Mouse (Mus musculus): ENCODE results near the gene Gpbar1. TPM values are rescaled to one million over a fixed set of nuclear protein-coding genes. Genes with fewer than 3 reads are reported as not detected.
A peak's percentile ranks its signal among the peaks of the same experiment; 100 is the strongest.
"Not testable (repeated sequence)": the region's sequence is repeated elsewhere in the genome, so short reads cannot be mapped to it uniquely, and the experiment has no call there.

The Gpbar1 gene
- total and polyA plus RNA-seq, 2 experiments, result 0.11 TPM; not detected in 1

- H3K27ac ChIP-seq (replicated peaks; ENCODE audit: insufficient read depth, low read depth, low read length), result not testable (repeated sequence)
These were observed 8.7 kb downstream of the Gpbar1 start for GRCm38 (mm10) chr1:74286869-74287607.

GRCm38 (mm10) chr1:74288327-74288726 lies 10.0 kb downstream of the Gpbar1 start:
- Histone ChIP-seq H3K9ac (ENCODE audit: low read depth, low read length) (no peak overlapping the region), H3K27ac (replicated peaks; ENCODE audit: insufficient read depth, low read depth, low read length) (no peak overlapping the region), H3K79me2 (ENCODE audit: control insufficient read depth, insufficient read depth, low read length) (no peaks in the 10 kb centered on the region), H3K4me3 (ENCODE audit: insufficient read depth, low read depth, low read length) (no peak overlapping the region), H3K27me3 (ENCODE audit: control insufficient read depth, insufficient read depth, low read length) (no peaks in the 10 kb centered on the region), H3K36me3 (ENCODE audit: control insufficient read depth, insufficient read depth, low read length) (peaks cover 8% of the 10 kb centered on the region; the same call in 1 of the 2 replicates), H3K4me1 (ENCODE audit: control insufficient read depth, insufficient read depth, low read length) (peaks cover 6% of the 10 kb centered on the region)
- no peak for TF ChIP-seq POLR2A (IDR thresholded peaks at IDR 0.05; ENCODE audit: extremely low read depth, insufficient read depth, low read length)
- no peak for TF ChIP-seq CTCF (IDR thresholded peaks at IDR 0.05; ENCODE audit: low read depth, low read length)
- DNase-seq (ENCODE audit: extremely low read depth, low read depth, low spot score), result no peak
- WGBS, result 81% methylated on average over 4 of the region's 4 CpGs

More at GRCm38 (mm10) chr1:74286869-74287607, 8.7 kb downstream of the Gpbar1 start:
- H3K27me3 ChIP-seq (ENCODE audit: control insufficient read depth, insufficient read depth, low read length); H3K36me3 ChIP-seq (ENCODE audit: control insufficient read depth, insufficient read depth, low read length); DNase-seq (ENCODE audit: extremely low read depth, low read depth, low spot score); H3K4me1 ChIP-seq (ENCODE audit: control insufficient read depth, insufficient read depth, low read length); H3K9ac ChIP-seq (ENCODE audit: low read depth, low read length); H3K4me3 ChIP-seq (ENCODE audit: insufficient read depth, low read depth, low read length); H3K79me2 ChIP-seq (ENCODE audit: control insufficient read depth, insufficient read depth, low read length): not testable (repeated sequence)
- peak; percentile 21; the same call in 1 of the 2 replicates for TF ChIP-seq CTCF (IDR thresholded peaks at IDR 0.05; ENCODE audit: low read depth, low read length)
- WGBS, result 55% methylated on average over 15 of the region's 17 CpGs

- Histone ChIP-seq H3K27ac (replicated peaks; ENCODE audit: insufficient read depth, low read depth, low read length) (peak overlapping the region; percentile 16; the same call in 1 of the 2 replicates), H3K9ac (ENCODE audit: low read depth, low read length) (no peak overlapping the region), H3K36me3 (ENCODE audit: control insufficient read depth, insufficient read depth, low read length) (peaks cover 14% of the 10 kb centered on the region; the same call in 1 of the 2 replicates), H3K27me3 (ENCODE audit: control insufficient read depth, insufficient read depth, low read length) (no peaks in the 10 kb centered on the region), H3K79me2 (ENCODE audit: control insufficient read depth, insufficient read depth, low read length) (no peaks in the 10 kb centered on the region), H3K4me1 (ENCODE audit: control insufficient read depth, insufficient read depth, low read length) (peaks cover 6% of the 10 kb centered on the region), H3K4me3 (ENCODE audit: insufficient read depth, low read depth, low read length) (no peak overlapping the region)
- DNase-seq (ENCODE audit: extremely low read depth, low read depth, low spot score), result no peak
- WGBS, result 66% methylated on average over 9 of the region's 9 CpGs
- TF ChIP-seq POLR2A (IDR thresholded peaks at IDR 0.05; ENCODE audit: extremely low read depth, insufficient read depth, low read length) (no peak), CTCF (IDR thresholded peaks at IDR 0.05; ENCODE audit: low read depth, low read length) (no peak)
These were observed 10.9 kb downstream of the Gpbar1 start for GRCm38 (mm10) chr1:74289248-74289647.

GRCm38 (mm10) chr1:74289740-74290139 lies 11.4 kb downstream of the Gpbar1 start:
- no peak overlapping the region for H3K4me3 ChIP-seq (ENCODE audit: insufficient read depth, low read depth, low read length)
- no peaks in the 10 kb centered on the region for H3K27me3 ChIP-seq (ENCODE audit: control insufficient read depth, insufficient read depth, low read length)
- H3K9ac ChIP-seq (ENCODE audit: low read depth, low read length), result no peak overlapping the region
- H3K4me1 ChIP-seq (ENCODE audit: control insufficient read depth, insufficient read depth, low read length), result peaks cover 6% of the 10 kb centered on the region
- H3K27ac ChIP-seq (replicated peaks; ENCODE audit: insufficient read depth, low read depth, low read length), result peak overlapping the region; percentile 16; the same call in 1 of the 2 replicates
- no peak for DNase-seq (ENCODE audit: extremely low read depth, low read depth, low spot score)
- WGBS, result 83% methylated on average over 2 of the region's 2 CpGs
- H3K36me3 ChIP-seq (ENCODE audit: control insufficient read depth, insufficient read depth, low read length), result peaks cover 14% of the 10 kb centered on the region; the same call in 1 of the 2 replicates
- no peaks in the 10 kb centered on the region for H3K79me2 ChIP-seq (ENCODE audit: control insufficient read depth, insufficient read depth, low read length)
- TF ChIP-seq POLR2A (IDR thresholded peaks at IDR 0.05; ENCODE audit: extremely low read depth, insufficient read depth, low read length) (no peak), CTCF (IDR thresholded peaks at IDR 0.05; ENCODE audit: low read depth, low read length) (no peak)

- H3K9ac ChIP-seq (ENCODE audit: low read depth, low read length), result no peak overlapping the region
- no peaks in the 10 kb centered on the region for H3K27me3 ChIP-seq (ENCODE audit: control insufficient read depth, insufficient read depth, low read length)
- H3K4me3 ChIP-seq (ENCODE audit: insufficient read depth, low read depth, low read length), result no peak overlapping the region
- 80% methylated on average over 5 of the region's 5 CpGs for WGBS
- peaks cover 3% of the 10 kb centered on the region; the same call in 1 of the 2 replicates for H3K79me2 ChIP-seq (ENCODE audit: control insufficient read depth, insufficient read depth, low read length)
- H3K4me1 ChIP-seq (ENCODE audit: control insufficient read depth, insufficient read depth, low read length), result peaks cover 6% of the 10 kb centered on the region
- peaks cover 14% of the 10 kb centered on the region; the same call in 1 of the 2 replicates for H3K36me3 ChIP-seq (ENCODE audit: control insufficient read depth, insufficient read depth, low read length)
- no peak overlapping the region; the same call in 1 of the 2 replicates for H3K27ac ChIP-seq (replicated peaks; ENCODE audit: insufficient read depth, low read depth, low read length)
- DNase-seq (ENCODE audit: extremely low read depth, low read depth, low spot score), result no peak
- TF ChIP-seq POLR2A (IDR thresholded peaks at IDR 0.05; ENCODE audit: extremely low read depth, insufficient read depth, low read length) (no peak), CTCF (IDR thresholded peaks at IDR 0.05; ENCODE audit: low read depth, low read length) (no peak)
These were observed 11.8 kb downstream of the Gpbar1 start for GRCm38 (mm10) chr1:74290141-74290540.
